Mouse (Mus musculus): ENCODE measurements around the gene Tmem125. TPM values are rescaled to one million over a fixed set of nuclear protein-coding genes. Genes with fewer than 3 reads are reported as not detected.
"Not testable (repeated sequence)": the region's sequence is repeated elsewhere in the genome, so short reads cannot be mapped to it uniquely, and the experiment has no call there.

The Tmem125 gene
- polyA plus RNA-seq, 1 experiment from 2014 or later = 0.32 TPM

DNA sequence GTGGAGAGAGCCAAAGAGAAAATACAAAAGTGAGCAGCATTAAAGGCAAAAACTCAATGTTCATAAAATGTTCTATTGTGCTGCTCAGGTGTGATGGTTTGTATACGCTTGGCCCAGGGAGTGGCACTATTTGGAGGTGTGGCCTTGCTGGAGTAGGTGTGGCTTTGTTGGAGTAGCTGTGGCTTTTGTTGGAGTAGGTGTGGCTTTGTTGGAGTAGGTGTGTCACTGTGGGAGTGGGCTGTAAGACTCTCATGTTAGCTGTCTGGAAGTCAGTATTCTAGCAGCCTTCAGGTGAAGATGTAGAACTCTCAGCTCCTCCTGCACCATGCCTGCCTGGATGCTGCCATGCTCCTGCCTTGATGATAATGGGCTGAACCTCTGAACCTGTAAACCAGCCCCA lies 36.7 kb downstream of the Tmem125 start:
- H3K27me3 ChIP-seq (replicated peaks); H3K4me3 ChIP-seq; H3K9me3 ChIP-seq; H3K4me1 ChIP-seq; H3K27ac ChIP-seq; ATAC-seq (replicated peaks); H3K9ac ChIP-seq; H3K36me3 ChIP-seq (replicated peaks); H3K4me2 ChIP-seq: not testable (repeated sequence)
- WGBS = 85% methylated on average over 1 of the region's 1 CpGs

DNA sequence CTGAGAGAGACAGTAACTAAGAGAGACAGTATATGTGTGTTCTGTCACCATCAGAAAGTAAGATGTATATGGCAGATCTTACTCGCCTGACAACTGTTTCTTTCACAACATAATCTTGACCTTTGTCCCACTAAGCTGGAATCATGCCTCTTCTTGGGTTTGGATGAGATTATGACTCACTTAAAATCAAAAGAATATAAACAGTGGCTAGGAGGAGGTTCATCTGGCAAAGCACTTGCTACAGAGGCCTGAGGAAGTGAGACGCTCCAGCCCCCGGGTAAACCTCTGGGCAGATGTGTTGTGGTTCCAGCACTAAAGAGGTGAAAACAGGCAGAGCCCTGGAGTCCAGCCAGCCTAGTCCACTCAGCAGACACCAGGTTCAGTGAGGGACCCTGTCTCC lies 38.3 kb downstream of the Tmem125 start:
- Histone ChIP-seq H3K4me3 (no peak overlapping the region), H3K36me3 (replicated peaks) (no peaks in the 10 kb centered on the region), H3K9ac (no peak overlapping the region), H3K27me3 (replicated peaks) (no peaks in the 10 kb centered on the region), H3K4me2 (no peak overlapping the region), H3K4me1 (no peaks in the 10 kb centered on the region), H3K27ac (no peak overlapping the region), H3K9me3 (no peaks in the 10 kb centered on the region)
- WGBS = 80% methylated on average over 3 of the region's 3 CpGs
- no peak for ATAC-seq (replicated peaks)

DNA sequence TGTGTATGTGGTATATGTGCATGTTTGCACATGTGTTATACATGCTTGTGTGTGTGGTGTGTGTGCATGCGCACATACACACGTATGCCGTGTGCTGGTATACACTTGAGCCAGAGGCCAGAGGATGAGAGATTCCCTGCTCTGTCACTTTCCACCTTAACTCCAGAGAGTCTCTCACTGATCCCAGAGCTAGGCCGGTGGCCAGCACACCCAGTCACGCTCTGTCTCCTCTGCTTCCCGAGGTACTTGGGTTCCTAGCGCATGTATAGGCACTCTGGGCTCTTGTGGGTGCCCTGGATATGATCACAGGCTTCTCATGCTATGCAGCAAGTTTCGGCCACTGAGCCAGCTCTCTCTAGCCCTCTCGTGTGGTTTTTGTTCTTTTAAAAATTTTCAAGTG lies 43.1 kb downstream of the Tmem125 start:
- H3K9ac ChIP-seq = no peak overlapping the region
- H3K36me3 ChIP-seq (replicated peaks) = no peaks in the 10 kb centered on the region
- H3K27me3 ChIP-seq (replicated peaks) = no peaks in the 10 kb centered on the region
- H3K4me1 ChIP-seq = no peaks in the 10 kb centered on the region
- no peak for ATAC-seq (replicated peaks)
- no peak overlapping the region for H3K4me2 ChIP-seq
- WGBS = 72% methylated on average over 9 of the region's 9 CpGs
- no peak overlapping the region for H3K4me3 ChIP-seq
- no peaks in the 10 kb centered on the region for H3K9me3 ChIP-seq
- no peak overlapping the region for H3K27ac ChIP-seq

DNA sequence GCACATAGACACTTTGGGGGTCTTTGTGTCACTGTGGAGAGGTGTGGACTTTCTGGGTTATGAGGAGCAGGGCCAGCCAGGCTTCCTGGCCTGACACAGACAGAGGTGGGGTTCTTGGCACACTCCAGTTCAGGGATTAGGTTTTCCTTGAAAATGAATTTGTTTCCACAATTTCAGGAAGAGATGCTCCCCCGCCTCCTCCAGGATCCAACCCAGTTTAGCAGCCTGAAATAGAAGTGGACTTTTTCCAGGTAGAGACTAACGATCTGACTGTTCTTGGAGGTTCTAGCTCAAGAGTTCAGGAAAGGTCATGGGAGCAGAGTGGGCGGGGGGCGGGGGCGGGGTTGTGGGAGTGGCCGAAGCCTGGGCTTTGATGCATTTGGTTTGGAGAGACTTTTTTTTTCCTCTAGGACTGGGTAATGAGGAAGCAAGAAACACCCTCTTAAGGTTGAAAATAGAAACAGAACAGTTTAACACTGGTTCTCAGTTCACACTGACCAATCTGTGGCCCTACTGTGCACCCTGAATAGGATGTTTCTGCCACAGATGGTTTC lies 43.6 kb downstream of the Tmem125 start:
- Histone ChIP-seq H3K9ac (no peak overlapping the region), H3K4me2 (no peak overlapping the region), H3K36me3 (replicated peaks) (no peaks in the 10 kb centered on the region), H3K4me1 (no peaks in the 10 kb centered on the region), H3K4me3 (no peak overlapping the region), H3K27me3 (replicated peaks) (no peaks in the 10 kb centered on the region), H3K9me3 (no peaks in the 10 kb centered on the region), H3K27ac (no peak overlapping the region)
- ATAC-seq (replicated peaks) = no peak
- WGBS = 51% methylated on average over 6 of the region's 6 CpGs

Other genes with a start within 250 kb of the Tmem125 start
- gene Szt2, start 134.8 kb downstream of the Tmem125 start, polyA plus RNA-seq (2015; fragmentation: Nextera tagmentation; extraction: Ambion mirVana) = 11.1 and 11.5 TPM in 2 replicates
- gene Med8, start 134.7 kb downstream of the Tmem125 start, polyA plus RNA-seq (2015; fragmentation: Nextera tagmentation; extraction: Ambion mirVana) = 96.5 and 96.7 TPM in 2 replicates
- gene Elovl1, start 116.0 kb downstream of the Tmem125 start, polyA plus RNA-seq (2015; fragmentation: Nextera tagmentation; extraction: Ambion mirVana) = 30.7 and 31.4 TPM in 2 replicates
- gene Cdc20, start 106.7 kb downstream of the Tmem125 start, polyA plus RNA-seq (2015; fragmentation: Nextera tagmentation; extraction: Ambion mirVana) = 35.5 and 48.3 TPM in 2 replicates
- 0.13 and 0.14 TPM in 2 replicates for gene Mpl, start 86.5 kb downstream of the Tmem125 start, polyA plus RNA-seq (2015; fragmentation: Nextera tagmentation; extraction: Ambion mirVana)
- 16.8 and 17.1 TPM in 2 replicates for gene Tie1, start 54.0 kb downstream of the Tmem125 start, polyA plus RNA-seq (2015; fragmentation: Nextera tagmentation; extraction: Ambion mirVana)
- 0.18 TPM in 1 of 2 replicates, not detected in the other for gene 2610528J11Rik, start 17.0 kb downstream of the Tmem125 start, polyA plus RNA-seq (2015; fragmentation: Nextera tagmentation; extraction: Ambion mirVana)
- gene Cfap57, start 76.7 kb upstream of the Tmem125 start, polyA plus RNA-seq (2015; fragmentation: Nextera tagmentation; extraction: Ambion mirVana) = 2.1 and 2.3 TPM in 2 replicates
- 88.3 and 91.6 TPM in 2 replicates for gene Ebna1bp2, start 76.8 kb upstream of the Tmem125 start, polyA plus RNA-seq (2015; fragmentation: Nextera tagmentation; extraction: Ambion mirVana)
- gene Olfr62, start 114.9 kb upstream of the Tmem125 start, polyA plus RNA-seq (2015; fragmentation: Nextera tagmentation; extraction: Ambion mirVana) = not detected in 2 replicates
- not detected in 2 replicates for gene Olfr1342, start 148.7 kb upstream of the Tmem125 start, polyA plus RNA-seq (2015; fragmentation: Nextera tagmentation; extraction: Ambion mirVana)
- not detected in 2 replicates for gene Olfr1341, start 159.5 kb upstream of the Tmem125 start, polyA plus RNA-seq (2015; fragmentation: Nextera tagmentation; extraction: Ambion mirVana)
- gene Olfr1340, start 176.1 kb upstream of the Tmem125 start, polyA plus RNA-seq (2015; fragmentation: Nextera tagmentation; extraction: Ambion mirVana) = not detected in 2 replicates
- gene Olfr1339, start 188.1 kb upstream of the Tmem125 start, polyA plus RNA-seq (2015; fragmentation: Nextera tagmentation; extraction: Ambion mirVana) = not detected in 2 replicates
- gene Olfr1338, start 214.7 kb upstream of the Tmem125 start, polyA plus RNA-seq (2015; fragmentation: Nextera tagmentation; extraction: Ambion mirVana) = not detected in 2 replicates
- not detected in 2 replicates for gene Olfr1337, start 238.5 kb upstream of the Tmem125 start, polyA plus RNA-seq (2015; fragmentation: Nextera tagmentation; extraction: Ambion mirVana)

Measured in midbrain, embryonic 15.5 days (tissue).